Mouse (Mus musculus) adrenal gland, adult 10 weeks (tissue): Measurements from ENCODE around the gene Ccl2. TPM values are rescaled to one million over a fixed set of nuclear protein-coding genes. Genes with fewer than 3 reads are reported as not detected.

Source experiments
- polyA plus RNA-seq: library from polyadenylated mRNA; stranded (reverse); fragments of 350-450 nt; fragmentation: Illumina TruSeq; extraction: RNeasy Lipid Tissue Mini Kit (QIAGEN cat#74804); gene quantifications from one replicate; pipeline ENCODE4 v1.2.3, GENCODE M21; 2014; ENCODE audit warnings: low read depth, low replicate concordance

Ccl2 gene
- polyA plus RNA-seq: 2.6 TPM

GRCm38 (mm10) chr11:82035356-82035755 is at the start of gene Ccl2:
Gene Ccl2 (plus strand): TSS chr11:82035571.

DNA sequence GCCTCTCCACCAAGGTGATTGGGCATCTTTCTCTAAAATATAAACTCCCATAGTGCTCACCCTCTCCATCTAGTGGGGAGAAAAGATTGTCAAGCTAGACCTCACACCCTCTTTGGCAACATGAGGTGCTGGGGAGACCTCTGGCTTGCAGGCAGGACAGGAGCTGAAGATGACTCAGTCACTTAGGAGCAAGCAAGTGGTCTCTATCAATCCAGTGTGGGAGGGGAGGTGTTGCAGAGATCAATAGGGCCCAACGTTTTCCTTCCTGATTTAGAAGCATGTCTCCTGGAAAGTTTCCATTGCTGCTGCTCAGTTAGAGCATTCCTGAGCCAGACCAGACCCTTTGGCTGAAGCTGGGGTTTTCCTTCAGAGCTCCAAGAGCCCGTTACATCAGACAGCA is 3.2 kb downstream of the Ccl2 start, which contains the start of gene Gm17268:
Gene Gm17268, minus strand, starts transcription at position 28 of the 400 bp plus-strand sequence.

DNA sequence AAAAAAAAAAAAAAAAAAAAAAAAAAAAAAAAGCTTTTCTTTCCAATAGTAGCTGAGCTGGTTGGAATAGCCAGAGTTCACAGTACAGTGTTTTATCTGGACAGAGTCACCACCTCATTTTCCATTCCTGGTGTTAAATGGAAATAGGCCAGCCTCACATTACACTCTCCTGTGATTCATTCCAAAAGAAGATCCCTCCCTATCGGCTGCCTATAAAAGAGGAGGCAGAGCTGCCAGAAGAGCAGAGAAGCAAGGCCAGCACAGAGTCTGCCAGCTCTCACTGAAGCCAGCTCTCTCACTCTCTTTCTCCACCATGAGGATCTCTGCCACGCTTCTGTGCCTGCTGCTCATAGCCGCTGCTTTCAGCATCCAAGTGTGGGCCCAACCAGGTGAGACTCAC is 10.1 kb downstream of the Ccl2 start, which contains the start of gene Ccl7:
Gene Ccl7, plus strand, starts transcription at position 242 of the 400 bp plus-strand sequence.

DNA sequence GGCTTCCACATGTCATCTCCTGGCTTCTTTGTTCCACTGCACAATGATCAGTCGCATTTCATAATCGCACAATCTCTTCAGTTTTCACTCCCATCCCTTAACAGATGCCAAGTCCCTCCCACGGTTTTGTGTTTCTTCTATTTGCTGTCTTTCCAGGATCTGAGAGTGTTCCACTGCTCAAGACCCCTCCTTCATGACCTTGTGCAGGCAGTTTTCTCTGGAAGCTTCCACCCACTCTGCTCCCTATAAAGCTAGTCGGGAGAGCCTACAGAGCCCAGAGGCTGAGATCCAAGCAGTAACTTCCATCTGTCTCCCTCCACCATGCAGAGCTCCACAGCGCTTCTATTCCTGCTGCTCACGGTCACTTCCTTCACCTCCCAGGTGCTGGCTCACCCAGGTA is 22.3 kb downstream of the Ccl2 start, which contains the start of gene Ccl11:
Gene Ccl11, plus strand, starts transcription at position 178 of the 400 bp plus-strand sequence.

Other genes starting within 250 kb of the Ccl2 start
- gene 5530401A14Rik, start 174.9 kb upstream of the Ccl2 start, polyA plus RNA-seq: not detected
- gene Asic2, start 67.1 kb upstream of the Ccl2 start, polyA plus RNA-seq: 0.64 TPM
- not detected for gene Gm17268, start 3.0 kb downstream of the Ccl2 start, polyA plus RNA-seq
- 1.1 TPM for gene Ccl7, start 10.1 kb downstream of the Ccl2 start, polyA plus RNA-seq
- gene Ccl11, start 22.3 kb downstream of the Ccl2 start, polyA plus RNA-seq: 11.3 TPM
- gene Ccl12, start 66.3 kb downstream of the Ccl2 start, polyA plus RNA-seq: not detected
- not detected for gene Ccl8, start 79.6 kb downstream of the Ccl2 start, polyA plus RNA-seq